Comparison of ENCODE assay signal across 8 mouse cellular contexts in the genomic region with DNA sequence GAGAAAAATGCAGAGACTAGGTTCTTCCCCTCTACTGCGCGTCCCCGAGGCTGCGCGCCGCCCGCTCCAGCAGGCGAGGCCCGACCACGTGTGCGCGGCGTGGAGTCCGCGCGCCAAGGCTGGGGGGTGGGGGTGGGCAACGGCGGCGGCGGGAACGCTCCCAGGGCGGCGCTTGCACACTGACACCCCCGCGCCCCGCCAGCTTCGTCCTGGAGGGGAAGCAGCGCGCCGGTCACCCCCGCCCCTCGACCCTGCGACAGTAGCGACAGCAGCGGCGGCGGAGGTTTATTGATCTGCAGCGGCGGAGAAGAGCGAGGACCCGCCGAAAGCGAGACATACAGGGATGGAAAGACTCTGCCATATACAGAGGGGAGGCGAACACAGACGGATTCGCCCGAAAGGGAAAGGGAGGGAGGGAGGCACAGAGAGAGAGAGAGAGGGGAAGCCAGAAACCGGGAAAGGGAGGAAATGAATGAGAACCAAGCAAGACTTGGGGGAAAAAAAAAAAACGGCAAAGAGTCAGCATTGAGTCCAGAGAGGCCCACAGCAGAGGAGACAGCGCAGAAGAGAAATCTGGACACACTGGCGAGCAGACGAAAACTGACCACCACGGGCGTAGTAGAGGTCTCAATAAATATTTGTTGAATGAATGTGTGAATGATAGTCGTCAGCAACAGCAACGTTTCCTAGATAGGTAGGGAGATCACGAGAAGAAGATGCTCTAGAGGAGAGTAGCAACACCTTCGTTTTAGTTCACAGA. TPM values are rescaled to one million over a fixed set of nuclear protein-coding genes. Genes with fewer than 3 reads are reported as not detected.
DNase-seq lines count a peak whose midpoint lies in the region; ATAC-seq and TF ChIP-seq lines count a peak whose summit lies in the region.

No protein-coding gene starts in this region.

- H3K36me3 ChIP-seq in kidney, postnatal 0 days (ENCODE audit: insufficient read depth, low read length) = no peaks in the 10 kb centered on the region
- no peaks in the 10 kb centered on the region for H3K36me3 ChIP-seq in hindbrain, embryonic 12.5 days
- peaks cover 5% of the 10 kb centered on the region for H3K36me3 ChIP-seq in midbrain, embryonic 13.5 days

- DNase-seq in kidney, postnatal 0 days (ENCODE audit: low spot score) = no peak
- no peak for DNase-seq in kidney, postnatal 36 days
- DNase-seq in embryo, embryonic 11 days = peak; percentile 61
- no peak for DNase-seq in adrenal gland, postnatal 4 days (ENCODE audit: low spot score in 2 of 2)
- DNase-seq in urinary bladder, postnatal 10 days (ENCODE audit: low spot score) = no peak
- no peak for DNase-seq in gastrocnemius, postnatal 4 days (ENCODE audit: low spot score in 2 of 2)

- peak overlapping the region; percentile 46 for H3K4me3 ChIP-seq in kidney, postnatal 0 days (replicated peaks; ENCODE audit: low read depth, low read length)
- peak overlapping the region; percentile 70 for H3K4me3 ChIP-seq in hindbrain, embryonic 12.5 days
- peak overlapping the region; percentile 64 for H3K4me3 ChIP-seq in midbrain, embryonic 13.5 days (replicated peaks)

- H3K9ac ChIP-seq in kidney, postnatal 0 days (ENCODE audit: low read depth, low read length) = no peak overlapping the region
- peak overlapping the region; percentile 51; the same call in 1 of the 2 replicates for H3K9ac ChIP-seq in hindbrain, embryonic 12.5 days
- H3K9ac ChIP-seq in midbrain, embryonic 13.5 days (replicated peaks) = peak overlapping the region; percentile 86

- peaks cover 47% of the 10 kb centered on the region for H3K4me1 ChIP-seq in kidney, postnatal 0 days (replicated peaks; ENCODE audit: insufficient read depth, low read length)
- H3K4me1 ChIP-seq in hindbrain, embryonic 12.5 days = peaks cover 70% of the 10 kb centered on the region
- H3K4me1 ChIP-seq in midbrain, embryonic 13.5 days (replicated peaks) = peaks cover 81% of the 10 kb centered on the region

- H3K27me3 ChIP-seq in kidney, postnatal 0 days (ENCODE audit: insufficient read depth, low read length) = peaks cover 17% of the 10 kb centered on the region; the same call in 1 of the 2 replicates
- H3K27me3 ChIP-seq in hindbrain, embryonic 12.5 days = peaks cover 72% of the 10 kb centered on the region
- peaks cover 69% of the 10 kb centered on the region for H3K27me3 ChIP-seq in midbrain, embryonic 13.5 days

- ATAC-seq in kidney, postnatal 0 days (replicated peaks; ENCODE audit: low FRiP score, low read depth) = no peak
- no peak for ATAC-seq in hindbrain, embryonic 12.5 days (ENCODE audit: low FRiP score)
- ATAC-seq in midbrain, embryonic 13.5 days = no peak

- no peak overlapping the region for H3K27ac ChIP-seq in kidney, postnatal 0 days
- H3K27ac ChIP-seq in hindbrain, embryonic 12.5 days = peak overlapping the region; percentile 88
- peak overlapping the region; percentile 65 for H3K27ac ChIP-seq in midbrain, embryonic 13.5 days

- H3K9me3 ChIP-seq in kidney, postnatal 0 days (replicated peaks; ENCODE audit: low read length) = no peaks in the 10 kb centered on the region
- no peaks in the 10 kb centered on the region for H3K9me3 ChIP-seq in hindbrain, embryonic 12.5 days (replicated peaks)
- no peaks in the 10 kb centered on the region for H3K9me3 ChIP-seq in midbrain, embryonic 13.5 days

- 2% methylated on average over 56 of the region's 58 CpGs for WGBS in kidney, postnatal 0 days
- WGBS in hindbrain, embryonic 12.5 days = 4% methylated on average over 58 of the region's 58 CpGs
- WGBS in midbrain, embryonic 13.5 days = 2% methylated on average over 58 of the region's 58 CpGs

- peak overlapping the region; percentile 94 for H3K4me2 ChIP-seq in kidney, postnatal 0 days (ENCODE audit: low read length)
- H3K4me2 ChIP-seq in hindbrain, embryonic 12.5 days (replicated peaks) = peak overlapping the region; percentile 87
- H3K4me2 ChIP-seq in midbrain, embryonic 13.5 days (replicated peaks) = peak overlapping the region; percentile 79

- TF ChIP-seq CTCF in kidney, postnatal 0 days (IDR thresholded peaks at IDR 0.05; ENCODE audit: low read depth) = no peak

RNA-seq across cellular contexts. Expression of a gene that starts 3.0 kb away (rescaled TPM):
- 4.2 and 6.1 TPM in 2 replicates for polyA plus RNA-seq in kidney, postnatal 0 days (2015; fragmentation: Nextera tagmentation; extraction: Ambion mirVana)
- polyA plus RNA-seq in hindbrain, embryonic 12.5 days (2016; fragmentation: Nextera tagmentation; extraction: Ambion mirVana) = 21.7 and 22.2 TPM in 2 replicates
- polyA plus RNA-seq in midbrain, embryonic 13.5 days (2015; fragmentation: Nextera tagmentation; extraction: Ambion mirVana) = 21.8 and 22.5 TPM in 2 replicates
- 1 to 10 TPM in 1 of 2 experiments, under 1 TPM in 1; 0.84 to 1.6 TPM for total RNA-seq in adrenal gland, postnatal 4 days (2021)
- not detected for total RNA-seq in gastrocnemius, postnatal 4 days (2021)

RNA-seq across cellular contexts. Expression of a gene that starts 18.1 kb away (rescaled TPM):
- 24.4 and 25.4 TPM in 2 replicates for polyA plus RNA-seq in kidney, postnatal 0 days (2015; fragmentation: Nextera tagmentation; extraction: Ambion mirVana)
- 20.5 and 21.4 TPM in 2 replicates for polyA plus RNA-seq in hindbrain, embryonic 12.5 days (2016; fragmentation: Nextera tagmentation; extraction: Ambion mirVana)
- 8.8 and 11.4 TPM in 2 replicates for polyA plus RNA-seq in midbrain, embryonic 13.5 days (2015; fragmentation: Nextera tagmentation; extraction: Ambion mirVana)
- 1 to 10 TPM; 3.3 to 6.1 TPM for total RNA-seq in adrenal gland, postnatal 4 days (2021)
- 1 to 10 TPM; 2.6 to 2.8 TPM for total RNA-seq in gastrocnemius, postnatal 4 days (2021)

RNA-seq across cellular contexts. Expression of a gene that starts 30.0 kb away (rescaled TPM):
- polyA plus RNA-seq in kidney, postnatal 0 days (2015; fragmentation: Nextera tagmentation; extraction: Ambion mirVana) = 85.4 and 90.7 TPM in 2 replicates
- 40.3 and 41.9 TPM in 2 replicates for polyA plus RNA-seq in hindbrain, embryonic 12.5 days (2016; fragmentation: Nextera tagmentation; extraction: Ambion mirVana)
- 28.2 and 34.2 TPM in 2 replicates for polyA plus RNA-seq in midbrain, embryonic 13.5 days (2015; fragmentation: Nextera tagmentation; extraction: Ambion mirVana)
- 10 to 100 TPM; 60.7 to 74.6 TPM for total RNA-seq in adrenal gland, postnatal 4 days (2021)
- 10 to 100 TPM; 54.6 to 55.8 TPM for total RNA-seq in gastrocnemius, postnatal 4 days (2021)

RNA-seq across cellular contexts. Expression of a gene that starts 38.8 kb away (rescaled TPM):
- polyA plus RNA-seq in kidney, postnatal 0 days (2015; fragmentation: Nextera tagmentation; extraction: Ambion mirVana) = 79.5 and 83.5 TPM in 2 replicates
- polyA plus RNA-seq in hindbrain, embryonic 12.5 days (2016; fragmentation: Nextera tagmentation; extraction: Ambion mirVana) = 14.3 and 15.4 TPM in 2 replicates
- 9.7 and 10.7 TPM in 2 replicates for polyA plus RNA-seq in midbrain, embryonic 13.5 days (2015; fragmentation: Nextera tagmentation; extraction: Ambion mirVana)
- 10 to 100 TPM; 32.1 to 35.2 TPM for total RNA-seq in adrenal gland, postnatal 4 days (2021)
- total RNA-seq in gastrocnemius, postnatal 4 days (2021) = 10 to 100 TPM; 20.4 to 21.8 TPM

RNA-seq across cellular contexts. Expression of a gene that starts 42.0 kb away (rescaled TPM):
- 0.57 and 0.62 TPM in 2 replicates for polyA plus RNA-seq in kidney, postnatal 0 days (2015; fragmentation: Nextera tagmentation; extraction: Ambion mirVana)
- 0.12 and 0.29 TPM in 2 replicates for polyA plus RNA-seq in hindbrain, embryonic 12.5 days (2016; fragmentation: Nextera tagmentation; extraction: Ambion mirVana)
- 0.19 and 0.24 TPM in 2 replicates for polyA plus RNA-seq in midbrain, embryonic 13.5 days (2015; fragmentation: Nextera tagmentation; extraction: Ambion mirVana)
- under 1 TPM; 0.25 to 0.48 TPM for total RNA-seq in adrenal gland, postnatal 4 days (2021)
- under 1 TPM; 0.12 to 0.16 TPM for total RNA-seq in gastrocnemius, postnatal 4 days (2021)
